Mouse (Mus musculus) hindbrain, embryonic 10.5 days (tissue): ENCODE measurements around the gene Pax5. TPM values are rescaled to one million over a fixed set of nuclear protein-coding genes. Genes with fewer than 3 reads are reported as not detected.

Experiments used
- DNase-seq: peaks from one replicate; pipeline ENCODE4 v3.0.0-alpha.2; 2017; ENCODE audit warnings: low spot score
- H3K27ac ChIP-seq: fragments of 300-500 bp; sonication (generic); 2 replicates; pipeline ENCODE4 v1.5.1; 2016; ENCODE audit warnings: mild to moderate bottlenecking, moderate library complexity
- H3K27me3 ChIP-seq: fragments of 300-500 bp; sonication (generic); 2 replicates; pipeline ENCODE4 v1.6.1; 2016; ENCODE audit warnings: mild to moderate bottlenecking; ENCODE audit not compliant: poor library complexity, insufficient read depth, severe bottlenecking
- H3K36me3 ChIP-seq: fragments of 300-500 bp; sonication (generic); 2 replicates; pipeline ENCODE4 v1.6.1; 2016; ENCODE audit warnings: mild to moderate bottlenecking, moderate library complexity
- H3K4me1 ChIP-seq: fragments of 300-500 bp; sonication (generic); replicated peaks from 2 replicates; pipeline ENCODE4 v1.6.1; 2016; ENCODE audit warnings: mild to moderate bottlenecking
- H3K4me3 ChIP-seq: fragments of 300-500 bp; sonication (generic); 2 replicates; pipeline ENCODE4 v1.5.1; 2016; ENCODE audit warnings: mild to moderate bottlenecking, moderate library complexity
- H3K9me3 ChIP-seq: fragments of 300-500 bp; sonication (generic); 2 replicates; pipeline ENCODE4 v1.6.1; 2016; ENCODE audit warnings: mild to moderate bottlenecking, moderate library complexity
- WGBS: fragments of 180-500 bp; shearing (Covaris S2); methylation state at CpG from one replicate; pipeline ENCODE4 v1.1.7; 2016; 5-methylcytosine and 5-hydroxymethylcytosine counted together
- polyA plus RNA-seq: library from polyadenylated mRNA; unstranded; fragments of >200 nt; fragmentation: Nextera tagmentation; extraction: Ambion mirVana; gene quantifications from 2 replicates; pipeline ENCODE4 v1.2.1, GENCODE M21; 2016

Pax5 gene
- polyA plus RNA-seq, 1 experiment from 2014 or later: 4.4 TPM

GRCm38 (mm10) chr4:44633694-44634524 is 76.4 kb downstream of the Pax5 start:
- H3K27me3 ChIP-seq: peaks cover 4% of the 10 kb centered on the region; the same call in 1 of the 2 replicates
- no peaks in the 10 kb centered on the region for H3K9me3 ChIP-seq
- H3K4me1 ChIP-seq: peaks cover 20% of the 10 kb centered on the region
- H3K27ac ChIP-seq: no peak overlapping the region
- H3K4me3 ChIP-seq: no peak overlapping the region
- H3K36me3 ChIP-seq: no peaks in the 10 kb centered on the region; the same call in 1 of the 2 replicates
- WGBS: 43% methylated on average over 12 of the region's 12 CpGs
- no peak for DNase-seq

- WGBS: 82% methylated on average over 6 of the region's 6 CpGs
- DNase-seq: no peak
Measured at GRCm38 (mm10) chr4:44630059-44630458, 80.2 kb downstream of the Pax5 start.

GRCm38 (mm10) chr4:44627890-44628289 is 82.4 kb downstream of the Pax5 start:
- Histone ChIP-seq H3K36me3 (no peaks in the 10 kb centered on the region; the same call in 1 of the 2 replicates), H3K9me3 (no peaks in the 10 kb centered on the region), H3K4me1 (peaks cover 4% of the 10 kb centered on the region; the same call in 1 of the 2 replicates), H3K4me3 (no peak overlapping the region), H3K27ac (no peak overlapping the region), H3K27me3 (no peaks in the 10 kb centered on the region)
- DNase-seq: no peak

More at GRCm38 (mm10) chr4:44630059-44630458, 80.2 kb downstream of the Pax5 start:
- H3K27me3 ChIP-seq: peaks cover 4% of the 10 kb centered on the region; the same call in 1 of the 2 replicates
- H3K27ac ChIP-seq: no peak overlapping the region
- no peak overlapping the region for H3K4me3 ChIP-seq
- H3K9me3 ChIP-seq: no peaks in the 10 kb centered on the region
- H3K36me3 ChIP-seq: no peaks in the 10 kb centered on the region; the same call in 1 of the 2 replicates
- peaks cover 14% of the 10 kb centered on the region for H3K4me1 ChIP-seq

- Histone ChIP-seq H3K4me1 (peaks cover 4% of the 10 kb centered on the region; the same call in 1 of the 2 replicates), H3K27me3 (no peaks in the 10 kb centered on the region), H3K4me3 (no peak overlapping the region), H3K9me3 (no peaks in the 10 kb centered on the region), H3K27ac (no peak overlapping the region), H3K36me3 (peaks cover 8% of the 10 kb centered on the region; the same call in 1 of the 2 replicates)
- no peak for DNase-seq
- WGBS: 88% methylated on average over 6 of the region's 6 CpGs
Measured at GRCm38 (mm10) chr4:44625108-44625424, 85.2 kb downstream of the Pax5 start.

GRCm38 (mm10) chr4:44624232-44625107 is 85.8 kb downstream of the Pax5 start:
- no peak overlapping the region for H3K4me3 ChIP-seq
- 0 out of 2 replicates have a peak, but pooled peaks cover 8% of the 10 kb centered on the region for H3K36me3 ChIP-seq
- no peaks in the 10 kb centered on the region for H3K9me3 ChIP-seq
- no peak for DNase-seq
- H3K27me3 ChIP-seq: no peaks in the 10 kb centered on the region
- no peak overlapping the region for H3K27ac ChIP-seq
- 91% methylated on average over 12 of the region's 12 CpGs for WGBS
- peaks cover 4% of the 10 kb centered on the region; the same call in 1 of the 2 replicates for H3K4me1 ChIP-seq

- H3K36me3 ChIP-seq: 0 out of 2 replicates have a peak, but pooled peaks cover 8% of the 10 kb centered on the region
- WGBS: 90% methylated on average over 5 of the region's 5 CpGs
- H3K27ac ChIP-seq: no peak overlapping the region
- H3K9me3 ChIP-seq: no peaks in the 10 kb centered on the region
- no peak overlapping the region for H3K4me3 ChIP-seq
- H3K27me3 ChIP-seq: no peaks in the 10 kb centered on the region
- no peak for DNase-seq
- peaks cover 4% of the 10 kb centered on the region; the same call in 1 of the 2 replicates for H3K4me1 ChIP-seq
Measured at GRCm38 (mm10) chr4:44623435-44623727, 86.9 kb downstream of the Pax5 start.

GRCm38 (mm10) chr4:44622682-44623434 is 87.4 kb downstream of the Pax5 start:
- Histone ChIP-seq H3K27me3 (no peaks in the 10 kb centered on the region), H3K4me3 (no peak overlapping the region), H3K4me1 (peaks cover 4% of the 10 kb centered on the region; the same call in 1 of the 2 replicates), H3K36me3 (0 out of 2 replicates have a peak, but pooled peaks cover 8% of the 10 kb centered on the region), H3K9me3 (no peaks in the 10 kb centered on the region), H3K27ac (no peak overlapping the region)
- 92% methylated on average over 17 of the region's 17 CpGs for WGBS
- no peak for DNase-seq

GRCm38 (mm10) chr4:44620241-44620640 is 90.0 kb downstream of the Pax5 start:
- WGBS: 96% methylated on average over 5 of the region's 5 CpGs
- Histone ChIP-seq H3K9me3 (no peaks in the 10 kb centered on the region), H3K27ac (no peak overlapping the region), H3K27me3 (no peaks in the 10 kb centered on the region), H3K4me1 (peaks cover 4% of the 10 kb centered on the region), H3K36me3 (0 out of 2 replicates have a peak, but pooled peaks cover 12% of the 10 kb centered on the region), H3K4me3 (no peak overlapping the region)
- DNase-seq: no peak

GRCm38 (mm10) chr4:44614066-44614667 is 96.1 kb downstream of the Pax5 start:
- no peak overlapping the region for H3K4me3 ChIP-seq
- peaks cover 12% of the 10 kb centered on the region for H3K4me1 ChIP-seq
- no peak overlapping the region for H3K27ac ChIP-seq
- H3K27me3 ChIP-seq: no peaks in the 10 kb centered on the region
- WGBS: 91% methylated on average over 8 of the region's 8 CpGs
- H3K9me3 ChIP-seq: no peaks in the 10 kb centered on the region
- 0 out of 2 replicates have a peak, but pooled peaks cover 6% of the 10 kb centered on the region for H3K36me3 ChIP-seq
- DNase-seq: no peak

GRCm38 (mm10) chr4:44612392-44612791 is 97.9 kb downstream of the Pax5 start:
- Histone ChIP-seq H3K27ac (no peak overlapping the region), H3K36me3 (peaks cover 18% of the 10 kb centered on the region), H3K9me3 (no peaks in the 10 kb centered on the region), H3K4me1 (peaks cover 12% of the 10 kb centered on the region), H3K27me3 (no peaks in the 10 kb centered on the region), H3K4me3 (no peak overlapping the region)
- 91% methylated on average over 3 of the region's 3 CpGs for WGBS
- no peak for DNase-seq

- Histone ChIP-seq H3K27me3 (no peaks in the 10 kb centered on the region; the same call in 1 of the 2 replicates), H3K4me1 (peaks cover 41% of the 10 kb centered on the region), H3K27ac (no peak overlapping the region), H3K9me3 (no peaks in the 10 kb centered on the region), H3K36me3 (peaks cover 21% of the 10 kb centered on the region), H3K4me3 (no peak overlapping the region)
- no peak for DNase-seq
- WGBS: 92% methylated on average over 2 of the region's 2 CpGs
Measured at GRCm38 (mm10) chr4:44605453-44605852, 104.8 kb downstream of the Pax5 start.

GRCm38 (mm10) chr4:44602257-44602801 is 108.0 kb downstream of the Pax5 start:
- no peak overlapping the region for H3K4me3 ChIP-seq
- 0 out of 2 replicates have a peak, but pooled peaks cover 9% of the 10 kb centered on the region for H3K36me3 ChIP-seq
- H3K9me3 ChIP-seq: no peaks in the 10 kb centered on the region
- 3% methylated on average over 5 of the region's 5 CpGs for WGBS
- peak; percentile 73 for DNase-seq
- peaks cover 37% of the 10 kb centered on the region for H3K4me1 ChIP-seq
- H3K27ac ChIP-seq: peak overlapping the region; percentile 35
- H3K27me3 ChIP-seq: no peaks in the 10 kb centered on the region; the same call in 1 of the 2 replicates
